Mouse (Mus musculus) pancreas, adult 10 weeks (tissue): ENCODE measurements around the gene Bnip3. TPM values are rescaled to one million over a fixed set of nuclear protein-coding genes. Genes with fewer than 3 reads are reported as not detected.

Experiments used
- polyA plus RNA-seq: library from polyadenylated mRNA; stranded (reverse); fragments of 350-450 nt; fragmentation: Illumina TruSeq; extraction: RNeasy Lipid Tissue Mini Kit (QIAGEN cat#74804); gene quantifications from one replicate; pipeline ENCODE4 v1.2.3, GENCODE M21; 2015; ENCODE audit warnings: low read depth, low replicate concordance; ENCODE audit not compliant: insufficient read depth

The Bnip3 gene
- polyA plus RNA-seq, result 14.2 TPM

GRCm38 (mm10) chr7:138909277-138910192 is at the start of gene Bnip3:
Bnip3 (minus strand) TSS chr7:138909519.

GRCm38 (mm10) chr7:138940612-138941461 is 31.5 kb upstream of the Bnip3 start, which contains the start of gene Jakmip3:
Jakmip3 (plus strand) TSS chr7:138940730.

GRCm38 (mm10) chr7:138845544-138846391 is 63.6 kb downstream of the Bnip3 start, which contains the start of the genes Ppp2r2d and Mapk1ip1:
Ppp2r2d (plus strand) TSS chr7:138846079.
Mapk1ip1 (minus strand) TSS chr7:138846273.

Other genes starting within 250 kb of the Bnip3 start
- gene Ppp2r2d, start 63.4 kb downstream of the Bnip3 start, polyA plus RNA-seq, result 8.1 TPM
- 16.0 TPM for gene Mapk1ip1, start 63.2 kb downstream of the Bnip3 start, polyA plus RNA-seq
- not detected for gene Jakmip3, start 31.2 kb upstream of the Bnip3 start, polyA plus RNA-seq
- gene Dpysl4, start 176.5 kb upstream of the Bnip3 start, polyA plus RNA-seq, result 1.5 TPM